Mouse (Mus musculus): ENCODE data around the gene Nosip. TPM values are rescaled to one million over a fixed set of nuclear protein-coding genes. Genes with fewer than 3 reads are reported as not detected.
A peak's percentile ranks its signal among the peaks of the same experiment; 100 is the strongest.

The Nosip gene
- polyA plus RNA-seq, 1 experiment from 2014 or later: 53.8 TPM

- H3K9me3 ChIP-seq (ENCODE audit: control insufficient read depth, low read length): no peaks in the 10 kb centered on the region
- no peak overlapping the region for H3K9ac ChIP-seq (ENCODE audit: low read length)
- no peak overlapping the region for H3K27ac ChIP-seq (replicated peaks in 1 of 2; ENCODE audit: control insufficient read depth in 1 of 2, insufficient read depth in 1 of 2, low read depth in 2 of 2, low read length in 2 of 2)
- no peak for ATAC-seq (ENCODE audit: insufficient number of reproducible peaks, insufficient read depth, low FRiP score, low read depth)
- H3K4me2 ChIP-seq (ENCODE audit: low read length): no peak overlapping the region
- no peak overlapping the region for H3K4me3 ChIP-seq (ENCODE audit: control insufficient read depth in 1 of 2, insufficient read depth in 1 of 2, low read depth in 1 of 2, low read length in 2 of 2)
- peaks cover 0 to 6% of the 10 kb centered on the region in 2 experiments; a peak in 2 of 4 replicates for H3K4me1 ChIP-seq (ENCODE audit: control insufficient read depth in 2 of 2, insufficient read depth in 2 of 2, low read length in 2 of 2)
- no peaks in the 10 kb centered on the region for H3K27me3 ChIP-seq (ENCODE audit: control insufficient read depth, insufficient read depth, low read length)
- no peaks in the 10 kb centered on the region; the same call in 1 of the 2 replicates for H3K36me3 ChIP-seq (ENCODE audit: control insufficient read depth, insufficient read depth, low read length)
- WGBS: 75% methylated on average over 4 of the region's 4 CpGs
Observed at GRCm38 (mm10) chr7:45067190-45067999, 5.2 kb downstream of the Nosip start.

DNA sequence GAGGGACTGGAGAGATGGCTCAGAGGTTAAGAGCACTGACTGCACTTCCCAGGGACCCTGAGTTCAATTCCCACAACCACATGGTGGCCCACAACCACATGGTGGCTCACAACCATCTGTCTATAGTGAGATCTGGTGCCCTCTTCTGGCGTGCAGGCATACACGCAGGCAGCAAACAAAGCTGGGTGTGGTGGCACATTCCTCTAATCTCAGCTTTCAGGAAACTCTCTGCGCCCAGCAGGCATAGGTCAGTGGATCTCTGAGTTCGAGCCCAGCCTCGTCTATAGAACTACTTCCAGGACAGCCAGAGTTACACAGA lies 5.7 kb downstream of the Nosip start:
- Histone ChIP-seq H3K27me3 (ENCODE audit: control insufficient read depth, insufficient read depth, low read length) (no peaks in the 10 kb centered on the region), H3K9ac (ENCODE audit: low read length) (no peak overlapping the region), H3K4me3 (ENCODE audit: control insufficient read depth in 1 of 2, insufficient read depth in 1 of 2, low read depth in 1 of 2, low read length in 2 of 2) (no peak overlapping the region), H3K36me3 (ENCODE audit: control insufficient read depth, insufficient read depth, low read length) (no peaks in the 10 kb centered on the region; the same call in 1 of the 2 replicates), H3K4me1 (ENCODE audit: control insufficient read depth in 2 of 2, insufficient read depth in 2 of 2, low read length in 2 of 2) (peaks cover 0 to 5% of the 10 kb centered on the region in 2 experiments; a peak in 2 of 4 replicates), H3K9me3 (ENCODE audit: control insufficient read depth, low read length) (no peaks in the 10 kb centered on the region), H3K4me2 (ENCODE audit: low read length) (no peak overlapping the region), H3K27ac (replicated peaks in 1 of 2; ENCODE audit: control insufficient read depth in 1 of 2, insufficient read depth in 1 of 2, low read depth in 2 of 2, low read length in 2 of 2) (no peak overlapping the region)
- ATAC-seq (ENCODE audit: insufficient number of reproducible peaks, insufficient read depth, low FRiP score, low read depth): no peak
- WGBS: 29% methylated on average over 5 of the region's 5 CpGs

GRCm38 (mm10) chr7:45069671-45070070 lies 7.4 kb downstream of the Nosip start:
- H3K4me2 ChIP-seq (ENCODE audit: low read length): no peak overlapping the region
- no peak overlapping the region for H3K4me3 ChIP-seq (ENCODE audit: control insufficient read depth in 1 of 2, insufficient read depth in 1 of 2, low read depth in 1 of 2, low read length in 2 of 2)
- no peak for ATAC-seq (ENCODE audit: insufficient number of reproducible peaks, insufficient read depth, low FRiP score, low read depth)
- no peaks in the 10 kb centered on the region for H3K27me3 ChIP-seq (ENCODE audit: control insufficient read depth, insufficient read depth, low read length)
- H3K27ac ChIP-seq (replicated peaks in 1 of 2; ENCODE audit: control insufficient read depth in 1 of 2, insufficient read depth in 1 of 2, low read depth in 2 of 2, low read length in 2 of 2): no peak overlapping the region
- H3K9me3 ChIP-seq (ENCODE audit: control insufficient read depth, low read length): no peaks in the 10 kb centered on the region
- H3K36me3 ChIP-seq (ENCODE audit: control insufficient read depth, insufficient read depth, low read length): peaks cover 11% of the 10 kb centered on the region
- 67% methylated on average over 2 of the region's 2 CpGs for WGBS
- H3K4me1 ChIP-seq (ENCODE audit: control insufficient read depth in 2 of 2, insufficient read depth in 2 of 2, low read length in 2 of 2): peaks cover 0 to under 1% of the 10 kb centered on the region in 2 experiments; a peak in 2 of 4 replicates
- H3K9ac ChIP-seq (ENCODE audit: low read length): no peak overlapping the region

DNA sequence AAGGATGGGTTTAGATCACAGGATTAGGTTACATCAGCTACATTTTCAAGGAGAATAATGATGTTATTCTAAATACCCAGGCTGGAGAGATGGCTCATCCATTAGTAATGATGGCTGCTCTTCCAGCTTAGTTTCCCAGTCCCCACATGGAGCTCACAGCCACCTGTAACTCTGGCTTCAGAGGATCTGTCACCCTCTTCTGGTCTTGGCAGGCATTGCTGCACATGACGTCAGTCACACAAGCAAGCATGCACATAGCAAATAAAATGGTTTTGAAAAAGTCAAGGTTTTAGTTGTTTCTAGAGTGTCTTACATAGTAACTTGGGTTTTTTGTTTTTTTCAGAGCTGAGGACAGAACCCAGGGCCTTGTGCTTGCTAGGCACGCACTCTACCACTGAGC lies 10.0 kb downstream of the Nosip start:
- Histone ChIP-seq H3K27ac (replicated peaks in 1 of 2; ENCODE audit: control insufficient read depth in 1 of 2, insufficient read depth in 1 of 2, low read depth in 2 of 2, low read length in 2 of 2) (no peak overlapping the region), H3K27me3 (ENCODE audit: control insufficient read depth, insufficient read depth, low read length) (no peaks in the 10 kb centered on the region), H3K4me2 (ENCODE audit: low read length) (no peak overlapping the region), H3K36me3 (ENCODE audit: control insufficient read depth, insufficient read depth, low read length) (peaks cover 32% of the 10 kb centered on the region), H3K4me1 (ENCODE audit: control insufficient read depth in 2 of 2, insufficient read depth in 2 of 2, low read length in 2 of 2) (peaks cover 15 to 16% of the 10 kb centered on the region in 2 experiments), H3K4me3 (ENCODE audit: control insufficient read depth in 1 of 2, insufficient read depth in 1 of 2, low read depth in 1 of 2, low read length in 2 of 2) (no peak overlapping the region), H3K9ac (ENCODE audit: low read length) (no peak overlapping the region), H3K9me3 (ENCODE audit: control insufficient read depth, low read length) (no peaks in the 10 kb centered on the region)
- ATAC-seq (ENCODE audit: insufficient number of reproducible peaks, insufficient read depth, low FRiP score, low read depth): no peak
- WGBS: 87% methylated on average over 2 of the region's 2 CpGs

DNA sequence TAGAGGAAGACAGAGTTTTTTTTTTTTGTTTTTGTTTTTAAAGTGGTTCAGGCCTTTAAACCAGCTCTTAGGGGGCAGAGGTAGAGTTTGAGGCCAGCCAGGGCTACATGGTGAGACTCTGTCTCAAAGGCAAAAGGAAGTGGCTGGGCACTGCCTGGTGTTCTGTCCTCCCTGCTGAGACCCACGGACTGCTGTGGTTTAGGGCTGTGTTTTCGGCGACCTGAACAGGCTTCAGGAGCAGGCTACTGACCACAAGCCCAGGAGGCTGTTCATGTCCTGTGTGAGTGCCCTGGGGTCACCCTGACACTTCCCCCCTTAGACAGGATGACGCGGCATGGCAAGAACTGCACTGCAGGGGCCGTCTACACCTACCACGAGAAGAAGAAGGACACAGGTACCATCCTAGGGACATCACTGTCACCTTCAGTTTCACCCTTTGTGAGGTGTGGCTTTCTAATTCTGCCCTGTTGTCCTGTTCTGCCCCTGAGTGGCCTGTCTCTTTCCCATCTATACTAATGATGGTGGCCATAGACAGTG lies 11.0 kb downstream of the Nosip start:
- Histone ChIP-seq H3K4me3 (ENCODE audit: control insufficient read depth in 1 of 2, insufficient read depth in 1 of 2, low read depth in 1 of 2, low read length in 2 of 2) (no peak overlapping the region), H3K4me2 (ENCODE audit: low read length) (no peak overlapping the region), H3K4me1 (ENCODE audit: control insufficient read depth in 2 of 2, insufficient read depth in 2 of 2, low read length in 2 of 2) (peaks cover 15 to 16% of the 10 kb centered on the region in 2 experiments), H3K9ac (ENCODE audit: low read length) (no peak overlapping the region), H3K9me3 (ENCODE audit: control insufficient read depth, low read length) (no peaks in the 10 kb centered on the region), H3K27ac (replicated peaks in 1 of 2; ENCODE audit: control insufficient read depth in 1 of 2, insufficient read depth in 1 of 2, low read depth in 2 of 2, low read length in 2 of 2) (no peak overlapping the region), H3K36me3 (ENCODE audit: control insufficient read depth, insufficient read depth, low read length) (peaks cover 43% of the 10 kb centered on the region), H3K27me3 (ENCODE audit: control insufficient read depth, insufficient read depth, low read length) (no peaks in the 10 kb centered on the region)
- WGBS: 73% methylated on average over 7 of the region's 7 CpGs
- ATAC-seq (ENCODE audit: insufficient number of reproducible peaks, insufficient read depth, low FRiP score, low read depth): no peak

GRCm38 (mm10) chr7:45073949-45074348 lies 11.7 kb downstream of the Nosip start:
- H3K4me2 ChIP-seq (ENCODE audit: low read length): no peak overlapping the region
- H3K27ac ChIP-seq (replicated peaks in 1 of 2; ENCODE audit: control insufficient read depth in 1 of 2, insufficient read depth in 1 of 2, low read depth in 2 of 2, low read length in 2 of 2): no peak overlapping the region
- peaks cover 15 to 17% of the 10 kb centered on the region in 2 experiments for H3K4me1 ChIP-seq (ENCODE audit: control insufficient read depth in 2 of 2, insufficient read depth in 2 of 2, low read length in 2 of 2)
- H3K9me3 ChIP-seq (ENCODE audit: control insufficient read depth, low read length): no peaks in the 10 kb centered on the region
- H3K4me3 ChIP-seq (ENCODE audit: control insufficient read depth in 1 of 2, insufficient read depth in 1 of 2, low read depth in 1 of 2, low read length in 2 of 2): no peak overlapping the region
- WGBS: 94% methylated on average over 12 of the region's 12 CpGs
- no peak for ATAC-seq (ENCODE audit: insufficient number of reproducible peaks, insufficient read depth, low FRiP score, low read depth)
- no peak overlapping the region for H3K9ac ChIP-seq (ENCODE audit: low read length)
- H3K27me3 ChIP-seq (ENCODE audit: control insufficient read depth, insufficient read depth, low read length): no peaks in the 10 kb centered on the region
- H3K36me3 ChIP-seq (ENCODE audit: control insufficient read depth, insufficient read depth, low read length): peaks cover 43% of the 10 kb centered on the region

DNA sequence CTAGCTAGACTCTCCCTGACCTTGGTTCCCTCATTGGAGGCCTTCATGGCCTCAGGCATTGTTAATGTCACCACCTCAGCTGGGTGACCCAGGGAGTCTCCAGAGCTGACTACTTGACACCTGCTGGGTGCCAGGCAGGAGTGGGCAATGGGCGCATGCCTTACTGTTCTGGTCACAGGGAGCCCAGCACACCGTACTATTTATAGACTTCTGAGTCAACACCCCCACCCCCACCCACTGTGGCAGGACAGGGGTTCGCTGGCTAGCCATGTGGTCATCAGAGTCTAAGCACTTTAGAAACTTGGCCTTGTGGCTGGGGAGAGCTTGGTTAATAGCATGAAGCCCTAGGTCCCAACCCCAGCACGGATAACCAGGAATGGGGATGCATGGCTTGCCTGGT lies 13.2 kb downstream of the Nosip start:
- Histone ChIP-seq H3K4me1 (ENCODE audit: control insufficient read depth in 2 of 2, insufficient read depth in 2 of 2, low read length in 2 of 2) (peaks cover 15 to 19% of the 10 kb centered on the region in 2 experiments), H3K4me2 (ENCODE audit: low read length) (peak overlapping the region; percentile 21; the same call in 1 of the 2 replicates), H3K4me3 (ENCODE audit: control insufficient read depth in 1 of 2, insufficient read depth in 1 of 2, low read depth in 1 of 2, low read length in 2 of 2) (no peak overlapping the region), H3K27ac (replicated peaks in 1 of 2; ENCODE audit: control insufficient read depth in 1 of 2, insufficient read depth in 1 of 2, low read depth in 2 of 2, low read length in 2 of 2) (peak overlapping the region; percentile 90 to 91), H3K9me3 (ENCODE audit: control insufficient read depth, low read length) (no peaks in the 10 kb centered on the region), H3K27me3 (ENCODE audit: control insufficient read depth, insufficient read depth, low read length) (no peaks in the 10 kb centered on the region), H3K9ac (ENCODE audit: low read length) (peak overlapping the region; percentile 52), H3K36me3 (ENCODE audit: control insufficient read depth, insufficient read depth, low read length) (peaks cover 43% of the 10 kb centered on the region)
- 27% methylated on average over 4 of the region's 4 CpGs for WGBS
- ATAC-seq (ENCODE audit: insufficient number of reproducible peaks, insufficient read depth, low FRiP score, low read depth): peak; percentile 37

All from heart, embryonic 14.5 days (tissue).